Comparison of ENCODE assay signal across 8 mouse cellular contexts in genomic region chr13:67269383-67270065, GRCm38 (mm10). TPM values are rescaled to one million over a fixed set of nuclear protein-coding genes. Genes with fewer than 3 reads are reported as not detected.
DNase-seq lines count a peak whose midpoint lies in the region; ATAC-seq and TF ChIP-seq lines count a peak whose summit lies in the region.
"Not testable (repeated sequence)": the region's sequence is repeated elsewhere in the genome, so short reads cannot be mapped to it uniquely, and the experiment has no call there.

No protein-coding gene starts in this region.

- ATAC-seq in cerebellum, adult (ENCODE audit: insufficient number of reproducible peaks, low FRiP score, low TSS enrichment) = peak; percentile 49; the same call in 1 of the 2 replicates
- peak; percentile 65 for ATAC-seq in forebrain, embryonic 11.5 days (replicated peaks; ENCODE audit: low FRiP score)
- not testable (repeated sequence) for ATAC-seq in heart, embryonic 15.5 days (replicated peaks; ENCODE audit: insufficient number of reproducible peaks, insufficient read depth, low FRiP score, low read depth)
- peak; percentile 53; the same call in 1 of the 2 replicates for ATAC-seq in intestine, postnatal 0 days
- ATAC-seq in liver, embryonic 12.5 days = peak; percentile 58
- ATAC-seq in midbrain, embryonic 11.5 days (ENCODE audit: low FRiP score) = peak; percentile 63

- peak overlapping the region; percentile 41 for H3K4me3 ChIP-seq in C2C12 (ENCODE audit: insufficient read depth, poor library complexity, severe bottlenecking)
- H3K4me3 ChIP-seq in forebrain, embryonic 11.5 days (ENCODE audit: low read depth, low read length) = peak overlapping the region; percentile 68
- H3K4me3 ChIP-seq in heart, embryonic 15.5 days = peak overlapping the region; percentile 79
- H3K4me3 ChIP-seq in intestine, postnatal 0 days (ENCODE audit: low read depth, low read length) = peak overlapping the region; percentile 59
- peak overlapping the region; percentile 81 for H3K4me3 ChIP-seq in liver, embryonic 12.5 days
- H3K4me3 ChIP-seq in midbrain, embryonic 11.5 days (ENCODE audit: low read depth, low read length) = peak overlapping the region; percentile 65
- H3K4me3 ChIP-seq in small intestine, adult 2 months (ENCODE audit: low read depth, low read length) = peak overlapping the region; percentile 77

- H3K36me3 ChIP-seq in C2C12 (ENCODE audit: control insufficient read depth, insufficient read depth); forebrain, embryonic 11.5 days (ENCODE audit: control insufficient read depth, insufficient read depth, low read length); heart, embryonic 15.5 days; intestine, postnatal 0 days (ENCODE audit: control insufficient read depth, insufficient read depth); liver, embryonic 12.5 days; midbrain, embryonic 11.5 days (ENCODE audit: control insufficient read depth, insufficient read depth, low read length); small intestine, adult 2 months (ENCODE audit: control insufficient read depth, insufficient read depth, low read length): not testable (repeated sequence)

- 53% methylated on average over 8 of the region's 9 CpGs for WGBS in forebrain, embryonic 11.5 days
- 40% methylated on average over 8 of the region's 9 CpGs for WGBS in heart, embryonic 15.5 days
- WGBS in intestine, postnatal 0 days = 40% methylated on average over 8 of the region's 9 CpGs
- 33% methylated on average over 9 of the region's 9 CpGs for WGBS in liver, embryonic 12.5 days (ENCODE audit: insufficient replicate concordance)
- 51% methylated on average over 8 of the region's 9 CpGs for WGBS in midbrain, embryonic 11.5 days
- WGBS in small intestine, adult 2 months = 28% methylated on average over 9 of the region's 9 CpGs

- H3ac ChIP-seq in C2C12 (ENCODE audit: control insufficient read depth, insufficient read length, low read depth) = not testable (repeated sequence)

- not testable (repeated sequence) for TF ChIP-seq POLR2A in small intestine, adult 2 months (IDR thresholded peaks at IDR 0.05; ENCODE audit: low read depth, low read length)

- H3K27ac ChIP-seq in forebrain, embryonic 11.5 days (ENCODE audit: low read depth, low read length); intestine, postnatal 0 days (ENCODE audit: low read depth, low read length); liver, embryonic 12.5 days; midbrain, embryonic 11.5 days (ENCODE audit: low read depth, low read length); small intestine, adult 2 months (ENCODE audit: insufficient read depth, low read depth, low read length): not testable (repeated sequence)
- H3K27ac ChIP-seq in heart, embryonic 15.5 days = peak overlapping the region; percentile 63; the same call in 1 of the 2 replicates

- H3K27me3 ChIP-seq in C2C12 (ENCODE audit: control insufficient read depth, insufficient read depth, insufficient read length); forebrain, embryonic 11.5 days (ENCODE audit: control insufficient read depth, insufficient read depth, low read length); heart, embryonic 15.5 days; intestine, postnatal 0 days (replicated peaks; ENCODE audit: control insufficient read depth, insufficient read depth, low read length); liver, embryonic 12.5 days (replicated peaks); midbrain, embryonic 11.5 days (ENCODE audit: control insufficient read depth, insufficient read depth, low read length); small intestine, adult 2 months (ENCODE audit: control insufficient read depth, insufficient read depth, low read length): not testable (repeated sequence)

- H3K4me2 ChIP-seq in forebrain, embryonic 11.5 days (ENCODE audit: low read depth, low read length, severe bottlenecking) = peak overlapping the region; percentile 54
- peak overlapping the region; percentile 84 for H3K4me2 ChIP-seq in heart, embryonic 15.5 days
- H3K4me2 ChIP-seq in intestine, postnatal 0 days (replicated peaks; ENCODE audit: low read depth) = peak overlapping the region; percentile 72
- peak overlapping the region; percentile 79 for H3K4me2 ChIP-seq in liver, embryonic 12.5 days
- H3K4me2 ChIP-seq in midbrain, embryonic 11.5 days = peak overlapping the region; percentile 56

- not testable (repeated sequence) for H3K79me3 ChIP-seq in C2C12 (ENCODE audit: low read depth)

- H3K4me1 ChIP-seq in forebrain, embryonic 11.5 days (replicated peaks; ENCODE audit: control insufficient read depth, insufficient read depth, low read length); heart, embryonic 15.5 days (replicated peaks); intestine, postnatal 0 days (replicated peaks; ENCODE audit: control insufficient read depth, insufficient read depth, low read length); midbrain, embryonic 11.5 days (ENCODE audit: control insufficient read depth, insufficient read depth, low read length); small intestine, adult 2 months (ENCODE audit: control insufficient read depth, insufficient read depth, insufficient read length, low read length): not testable (repeated sequence)
- peaks cover 12% of the 10 kb centered on the region for H3K4me1 ChIP-seq in liver, embryonic 12.5 days

- H3K79me2 ChIP-seq in C2C12 (ENCODE audit: control insufficient read depth, insufficient read depth) = not testable (repeated sequence)

- TF ChIP-seq CTCF in C2C12 (IDR thresholded peaks at IDR 0.05; ENCODE audit: control insufficient read depth, insufficient read depth, insufficient read length); intestine, postnatal 0 days (IDR thresholded peaks at IDR 0.05; ENCODE audit: low read depth); small intestine, adult 2 months (IDR thresholded peaks at IDR 0.05; ENCODE audit: extremely low read depth, insufficient read length, insufficient replicate concordance, low read depth, low read length): not testable (repeated sequence)

- peak overlapping the region; percentile 64 for H3K9ac ChIP-seq in forebrain, embryonic 11.5 days (ENCODE audit: low read length)
- peak overlapping the region; percentile 69 for H3K9ac ChIP-seq in heart, embryonic 15.5 days
- peak overlapping the region; percentile 54; the same call in 1 of the 2 replicates for H3K9ac ChIP-seq in intestine, postnatal 0 days (ENCODE audit: low read depth, low read length)
- H3K9ac ChIP-seq in liver, embryonic 12.5 days = peak overlapping the region; percentile 79
- peak overlapping the region; percentile 70 for H3K9ac ChIP-seq in midbrain, embryonic 11.5 days (ENCODE audit: low read length)

- H3K9me3 ChIP-seq in forebrain, embryonic 11.5 days (ENCODE audit: control insufficient read depth, low read length); heart, embryonic 15.5 days (replicated peaks); intestine, postnatal 0 days (ENCODE audit: control insufficient read depth); liver, embryonic 12.5 days (replicated peaks); midbrain, embryonic 11.5 days (ENCODE audit: control insufficient read depth, low read length): not testable (repeated sequence)

- not testable (repeated sequence) for DNase-seq in forebrain, embryonic 11.5 days (ENCODE audit: low spot score); midbrain, embryonic 11.5 days (ENCODE audit: low spot score, missing footprints)

RNA-seq across cellular contexts. Expression of gene Zfp458, which starts 8.7 kb away (rescaled TPM):
- polyA plus RNA-seq in C2C12 (2012; fragmentation: generic; extraction: Trizol) = 0.32 TPM
- polyA plus RNA-seq in forebrain, embryonic 11.5 days (2014; fragmentation: Nextera tagmentation; extraction: Ambion mirVana) = 1.5 and 1.9 TPM in 2 replicates
- 1.1 and 1.3 TPM in 2 replicates for polyA plus RNA-seq in heart, embryonic 15.5 days (2015; fragmentation: Nextera tagmentation; extraction: Ambion mirVana)
- 0.77 and 1.1 TPM in 2 replicates for polyA plus RNA-seq in intestine, postnatal 0 days (2015; fragmentation: Nextera tagmentation; extraction: Ambion mirVana)
- 0.74 and 0.92 TPM in 2 replicates for polyA plus RNA-seq in liver, embryonic 12.5 days (2016; fragmentation: Nextera tagmentation; extraction: Ambion mirVana)
- polyA plus RNA-seq in midbrain, embryonic 11.5 days (2014; fragmentation: Nextera tagmentation; extraction: Ambion mirVana) = 2.6 and 2.9 TPM in 2 replicates
- polyA plus RNA-seq in small intestine, adult 2 months (2012; rRNA removed) = 0.09 and 0.16 TPM in 2 replicates

RNA-seq across cellular contexts. Expression of gene Zfp457, which starts 36.8 kb away (rescaled TPM):
- polyA plus RNA-seq in C2C12 (2012; fragmentation: generic; extraction: Trizol) = 0.12 TPM
- 0.36 and 0.56 TPM in 2 replicates for polyA plus RNA-seq in forebrain, embryonic 11.5 days (2014; fragmentation: Nextera tagmentation; extraction: Ambion mirVana)
- 0.83 and 1.0 TPM in 2 replicates for polyA plus RNA-seq in heart, embryonic 15.5 days (2015; fragmentation: Nextera tagmentation; extraction: Ambion mirVana)
- 0.27 and 0.46 TPM in 2 replicates for polyA plus RNA-seq in intestine, postnatal 0 days (2015; fragmentation: Nextera tagmentation; extraction: Ambion mirVana)
- polyA plus RNA-seq in liver, embryonic 12.5 days (2016; fragmentation: Nextera tagmentation; extraction: Ambion mirVana) = 0.15 and 0.35 TPM in 2 replicates
- 0.12 and 0.40 TPM in 2 replicates for polyA plus RNA-seq in midbrain, embryonic 11.5 days (2014; fragmentation: Nextera tagmentation; extraction: Ambion mirVana)
- 0.22 and 0.27 TPM in 2 replicates for polyA plus RNA-seq in small intestine, adult 2 months (2012; rRNA removed)
